Mouse (Mus musculus) Muller cell, postnatal 12 days (primary cell): Measurements from ENCODE around the gene Alkal2.

Experiments used
- DNase-seq: peaks from one replicate; pipeline ENCODE4 v3.0.0-alpha.2; 2015; ENCODE audit errors: inconsistent ontology term

Gene Alkal2

GRCm38 (mm10) chr12:30883986-30884621 lies at the start of gene Alkal2:
TSS of gene Alkal2 (plus strand) at chr12:30884322.
- DNase-seq = peak; percentile 50

- no peak for DNase-seq
These were observed 35.6 kb upstream of the Alkal2 start for GRCm38 (mm10) chr12:30848521-30848920.

- DNase-seq = peak; percentile 24
These were observed 33.2 kb upstream of the Alkal2 start for GRCm38 (mm10) chr12:30850902-30851301.

- no peak for DNase-seq
These were observed 32.3 kb upstream of the Alkal2 start for GRCm38 (mm10) chr12:30851871-30852270.

GRCm38 (mm10) chr12:30855442-30856159 lies 28.5 kb upstream of the Alkal2 start:
- DNase-seq = no peak

- DNase-seq = no peak
These were observed 27.9 kb upstream of the Alkal2 start for GRCm38 (mm10) chr12:30856172-30856571.

GRCm38 (mm10) chr12:30864347-30864746 lies 19.8 kb upstream of the Alkal2 start:
- DNase-seq = no peak

GRCm38 (mm10) chr12:30865781-30866180 lies 18.3 kb upstream of the Alkal2 start:
- DNase-seq = no peak

- DNase-seq = peak; percentile 14
These were observed 4.7 kb upstream of the Alkal2 start for GRCm38 (mm10) chr12:30879447-30879846.

- DNase-seq = no peak
These were observed 533 bp upstream of the Alkal2 start for GRCm38 (mm10) chr12:30883592-30883985.

GRCm38 (mm10) chr12:30884622-30885230 lies 604 bp downstream of the Alkal2 start:
- DNase-seq = peak; percentile 20

GRCm38 (mm10) chr12:30885891-30886290 lies 1.8 kb downstream of the Alkal2 start:
- no peak for DNase-seq

- DNase-seq = no peak
These were observed 3.9 kb downstream of the Alkal2 start for GRCm38 (mm10) chr12:30888003-30888402.

- peak; percentile 45 for DNase-seq
These were observed 5.9 kb downstream of the Alkal2 start for GRCm38 (mm10) chr12:30890067-30890466.

- no peak for DNase-seq
These were observed 7.3 kb downstream of the Alkal2 start for GRCm38 (mm10) chr12:30891438-30891837.

GRCm38 (mm10) chr12:30897039-30897438 lies 12.9 kb downstream of the Alkal2 start:
- DNase-seq = no peak

GRCm38 (mm10) chr12:30908658-30909057 lies 24.5 kb downstream of the Alkal2 start:
- no peak for DNase-seq

- DNase-seq = no peak
These were observed 25.8 kb downstream of the Alkal2 start for GRCm38 (mm10) chr12:30909881-30910280.

- peak; percentile 56 for DNase-seq
These were observed 26.7 kb downstream of the Alkal2 start for GRCm38 (mm10) chr12:30910860-30911259.

- peak; percentile 93 for DNase-seq
These were observed 27.3 kb downstream of the Alkal2 start, which contains the start of the genes Acp1 and Sh3yl1 for GRCm38 (mm10) chr12:30911261-30912047. TSS of gene Acp1 (minus strand) at chr12:30911589. TSS of gene Sh3yl1 (plus strand) at chr12:30911668.

- DNase-seq = peak; percentile 42
These were observed 27.9 kb downstream of the Alkal2 start for GRCm38 (mm10) chr12:30912048-30912381.

GRCm38 (mm10) chr12:30912840-30913239 lies 28.7 kb downstream of the Alkal2 start:
- DNase-seq = no peak
